Mouse (Mus musculus): Measurements from ENCODE around the gene Camk1d.

GRCm38 (mm10) chr2:5674512-5674911, 39.8 kb downstream of the Camk1d start:
- TF ChIP-seq POLR2A (IDR thresholded peaks at IDR 0.05; ENCODE audit: control insufficient read depth, extremely low read depth, insufficient read depth, low read length, poor library complexity) (no peak), CTCF (IDR thresholded peaks at IDR 0.05; ENCODE audit: borderline replicate concordance, control insufficient read depth, extremely low read depth, insufficient read depth, low read length, poor library complexity) (no peak)
